Mouse (Mus musculus) forebrain, embryonic 12.5 days (tissue): Measurements from ENCODE around the gene Snupn. TPM values are rescaled to one million over a fixed set of nuclear protein-coding genes. Genes with fewer than 3 reads are reported as not detected.
"Not testable (repeated sequence)": the region's sequence is repeated elsewhere in the genome, so short reads cannot be mapped to it uniquely, and the experiment has no call there.

Experiments used
- ATAC-seq: fragments of 200-750 bp; cut with Nextera tagmentation; 2 replicates; pipeline ENCODE4 v1.8.0; 2017; ENCODE audit warnings: moderate TSS enrichment; ENCODE audit not compliant: low FRiP score
- H3K27ac ChIP-seq: fragments of 300-500 bp; sonication (generic); 2 replicates; pipeline ENCODE4 v1.5.1; 2016; ENCODE audit warnings: mild to moderate bottlenecking
- H3K27me3 ChIP-seq: fragments of 300-500 bp; sonication (generic); 2 replicates; pipeline ENCODE4 v1.6.1; 2016; ENCODE audit warnings: mild to moderate bottlenecking
- H3K36me3 ChIP-seq: fragments of 300-500 bp; sonication (generic); replicated peaks from 2 replicates; pipeline ENCODE4 v1.6.1; 2016; ENCODE audit warnings: mild to moderate bottlenecking
- H3K4me1 ChIP-seq: fragments of 300-500 bp; sonication (generic); 2 replicates; pipeline ENCODE4 v1.6.1; 2016
- H3K4me2 ChIP-seq: fragments of 300-500 bp; sonication (generic); 2 replicates; pipeline ENCODE4 v1.6.1; 2016; ENCODE audit warnings: mild to moderate bottlenecking, moderate library complexity
- H3K4me3 ChIP-seq: fragments of 300-500 bp; sonication (generic); replicated peaks from 2 replicates; pipeline ENCODE4 v1.5.1; 2016; ENCODE audit warnings: mild to moderate bottlenecking
- H3K9ac ChIP-seq: fragments of 300-500 bp; sonication (generic); 2 replicates; pipeline ENCODE4 v1.6.1; 2016; ENCODE audit warnings: mild to moderate bottlenecking
- H3K9me3 ChIP-seq: fragments of 300-500 bp; sonication (generic); 2 replicates; pipeline ENCODE4 v1.6.1; 2016
- WGBS: fragments of 180-500 bp; shearing (Covaris S2); methylation state at CpG from one replicate; pipeline ENCODE4 v1.1.7; 2016; 5-methylcytosine and 5-hydroxymethylcytosine counted together
- polyA plus RNA-seq: library from polyadenylated mRNA; unstranded; fragments of >200 nt; fragmentation: Nextera tagmentation; extraction: Ambion mirVana; gene quantifications from 2 replicates; pipeline ENCODE4 v1.2.1, GENCODE M21; 2016

The Snupn gene
- polyA plus RNA-seq: 25.7 and 27.6 TPM in 2 replicates

DNA sequence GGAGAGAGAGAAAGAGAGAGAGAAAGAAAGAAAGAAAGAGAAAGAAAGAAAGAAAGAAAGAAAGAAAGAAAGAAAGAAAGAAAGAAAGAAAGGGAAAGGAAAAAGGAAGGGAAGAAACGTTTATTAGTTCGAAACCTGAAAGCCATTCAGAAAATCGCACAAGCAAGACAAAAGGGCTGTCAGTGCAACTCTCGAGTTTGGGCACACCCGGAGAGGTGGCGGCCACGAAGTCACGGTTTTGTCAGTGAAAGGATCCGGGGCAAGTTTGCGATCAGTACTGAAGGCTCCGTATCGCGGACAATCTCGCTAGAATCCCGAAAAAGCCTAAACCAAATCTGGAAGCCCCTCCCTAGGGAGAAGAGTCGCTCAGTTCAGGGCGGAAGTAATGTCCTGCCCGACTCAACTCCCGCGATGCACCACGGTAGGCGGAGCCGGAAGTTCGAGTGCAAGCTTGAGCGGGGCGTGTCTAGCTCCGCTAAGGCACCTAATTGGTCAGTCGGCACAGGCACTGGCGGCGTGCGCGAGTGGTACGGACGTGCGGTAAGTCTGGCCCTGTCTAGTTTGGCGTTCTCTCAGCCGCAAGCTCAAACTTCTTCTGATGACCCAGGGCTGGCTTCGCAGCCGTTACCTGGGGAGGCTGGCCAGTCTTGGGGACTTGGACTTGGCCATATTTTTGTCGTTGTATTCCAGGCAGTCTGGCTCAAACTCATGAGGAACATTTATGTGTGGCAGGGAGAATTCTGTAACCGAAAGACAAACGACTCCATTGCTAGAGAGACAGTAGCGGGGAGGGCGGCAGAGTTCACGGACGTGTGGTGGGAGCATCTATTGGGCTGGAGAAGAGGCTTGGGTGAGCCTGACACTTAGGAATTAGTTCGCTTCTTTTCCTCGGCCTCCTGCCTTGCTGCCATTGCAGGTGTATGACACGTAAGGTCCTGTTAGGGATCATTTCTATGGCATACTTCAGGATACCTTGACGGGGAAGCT is at the start of gene Snupn:
Gene Snupn (plus strand): TSS at position 465 of the 987 bp plus-strand sequence.
- no peaks in the 10 kb centered on the region for H3K9me3 ChIP-seq
- H3K27me3 ChIP-seq: no peaks in the 10 kb centered on the region
- peak within 1 kb of the TSS; percentile 75 for H3K9ac ChIP-seq
- WGBS: under 1% methylated on average over 50 of the region's 50 CpGs
- peak within 1 kb of the TSS; percentile 63 for H3K4me3 ChIP-seq
- no peaks in the 10 kb centered on the region for H3K36me3 ChIP-seq
- peaks cover 14% of the 10 kb centered on the region for H3K4me1 ChIP-seq
- peak; percentile 100 for ATAC-seq
- peak within 1 kb of the TSS; percentile 90 for H3K27ac ChIP-seq
- H3K4me2 ChIP-seq: peak within 1 kb of the TSS; percentile 86

DNA sequence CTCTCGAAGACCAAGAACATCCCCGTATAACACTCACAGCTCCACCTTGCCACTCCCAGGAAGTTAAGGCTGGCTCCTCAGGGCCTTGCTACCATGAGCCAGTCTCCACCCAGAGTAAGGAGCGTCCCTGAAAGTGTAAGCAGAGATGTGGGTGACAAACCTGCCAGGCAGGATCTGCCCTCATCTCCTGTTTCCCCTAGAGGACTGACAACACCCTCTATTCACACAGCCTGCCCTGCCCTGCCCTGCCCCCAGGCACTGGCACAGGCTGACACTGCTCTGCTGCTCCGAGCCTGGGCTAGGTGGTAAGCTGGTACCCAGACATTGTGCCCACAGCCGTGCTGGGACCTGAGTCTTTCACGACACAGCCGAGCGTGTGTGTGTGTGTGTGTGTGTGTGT is 49.5 kb upstream of the Snupn start:
- H3K9me3 ChIP-seq: no peaks in the 10 kb centered on the region
- no peaks in the 10 kb centered on the region for H3K36me3 ChIP-seq
- no peak for ATAC-seq
- 74% methylated on average over 8 of the region's 8 CpGs for WGBS
- no peaks in the 10 kb centered on the region for H3K27me3 ChIP-seq
- no peak overlapping the region for H3K4me2 ChIP-seq
- no peak overlapping the region for H3K4me3 ChIP-seq
- H3K9ac ChIP-seq: no peak overlapping the region
- no peaks in the 10 kb centered on the region for H3K4me1 ChIP-seq
- H3K27ac ChIP-seq: no peak overlapping the region

DNA sequence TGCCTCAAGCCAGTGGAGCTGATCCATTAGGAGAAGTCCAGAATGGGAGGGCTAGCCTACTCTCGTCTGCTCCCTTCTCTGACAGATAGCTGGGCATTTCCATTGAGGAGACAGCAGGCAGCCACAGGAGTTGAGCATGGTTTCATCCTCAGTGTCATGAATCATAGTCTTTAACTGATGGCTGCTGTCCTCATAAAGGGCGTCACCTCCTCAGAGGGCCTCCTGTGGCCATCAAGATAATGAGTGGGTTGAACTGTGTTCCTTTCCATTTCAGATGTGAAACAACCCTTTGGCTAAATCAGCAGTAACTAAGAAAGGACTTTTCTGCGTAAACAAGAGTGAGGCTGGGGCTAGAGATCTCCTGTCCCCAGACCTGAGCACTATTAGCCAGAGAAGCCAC is 47.0 kb upstream of the Snupn start:
- no peak for ATAC-seq
- WGBS: 83% methylated on average over 3 of the region's 3 CpGs
- Histone ChIP-seq H3K27me3 (no peaks in the 10 kb centered on the region), H3K4me2 (no peak overlapping the region), H3K36me3 (no peaks in the 10 kb centered on the region), H3K27ac (no peak overlapping the region), H3K9ac (no peak overlapping the region), H3K4me3 (no peak overlapping the region), H3K4me1 (no peaks in the 10 kb centered on the region), H3K9me3 (no peaks in the 10 kb centered on the region)

DNA sequence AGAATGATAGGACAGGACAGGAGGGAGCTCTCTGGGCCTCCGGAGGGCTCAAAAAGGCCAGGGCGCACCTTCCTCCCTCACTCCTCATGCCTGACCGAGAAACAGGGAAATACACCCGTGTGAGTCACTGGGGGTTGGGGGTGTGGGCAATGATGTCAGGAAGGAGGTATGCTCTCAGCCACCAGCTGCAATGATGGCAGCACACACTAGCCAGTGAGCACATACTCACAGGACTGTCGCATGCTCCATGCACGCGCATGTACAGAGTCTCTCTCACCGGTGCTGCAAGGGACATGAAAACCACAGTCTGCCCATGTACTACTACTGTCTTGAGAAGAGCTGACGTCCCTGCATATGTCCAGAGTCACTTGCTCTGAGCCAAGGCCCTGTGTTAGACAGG is 43.1 kb upstream of the Snupn start:
- Histone ChIP-seq H3K4me3 (no peak overlapping the region), H3K27ac (no peak overlapping the region), H3K9ac (no peak overlapping the region), H3K27me3 (no peaks in the 10 kb centered on the region), H3K9me3 (no peaks in the 10 kb centered on the region), H3K4me1 (no peaks in the 10 kb centered on the region), H3K4me2 (no peak overlapping the region), H3K36me3 (no peaks in the 10 kb centered on the region)
- ATAC-seq: no peak
- WGBS: 90% methylated on average over 9 of the region's 9 CpGs

DNA sequence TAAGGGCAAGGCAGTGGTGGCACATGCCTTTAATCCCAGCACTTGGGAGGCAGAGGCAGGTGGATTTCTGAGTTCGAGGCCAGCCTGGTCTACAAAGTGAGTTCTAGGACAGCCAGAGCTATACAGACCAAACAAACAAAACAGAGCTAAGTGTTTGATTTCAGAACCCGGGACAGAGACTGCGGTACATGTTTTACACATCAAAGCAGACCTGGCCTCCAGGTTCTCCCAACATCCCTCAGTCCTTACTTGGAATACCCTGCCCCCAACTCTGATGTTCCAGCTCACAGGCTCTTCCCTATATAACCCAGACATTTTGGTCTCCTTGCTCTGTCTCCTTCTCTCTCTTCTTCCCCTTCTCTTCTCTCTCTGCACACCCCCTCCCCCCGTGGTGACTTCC is 40.7 kb upstream of the Snupn start:
- not testable (repeated sequence) for H3K27me3 ChIP-seq, H3K27ac ChIP-seq, ATAC-seq, H3K9me3 ChIP-seq, H3K4me2 ChIP-seq, H3K4me1 ChIP-seq, H3K36me3 ChIP-seq, H3K9ac ChIP-seq, H3K4me3 ChIP-seq
- 53% methylated on average over 4 of the region's 4 CpGs for WGBS

DNA sequence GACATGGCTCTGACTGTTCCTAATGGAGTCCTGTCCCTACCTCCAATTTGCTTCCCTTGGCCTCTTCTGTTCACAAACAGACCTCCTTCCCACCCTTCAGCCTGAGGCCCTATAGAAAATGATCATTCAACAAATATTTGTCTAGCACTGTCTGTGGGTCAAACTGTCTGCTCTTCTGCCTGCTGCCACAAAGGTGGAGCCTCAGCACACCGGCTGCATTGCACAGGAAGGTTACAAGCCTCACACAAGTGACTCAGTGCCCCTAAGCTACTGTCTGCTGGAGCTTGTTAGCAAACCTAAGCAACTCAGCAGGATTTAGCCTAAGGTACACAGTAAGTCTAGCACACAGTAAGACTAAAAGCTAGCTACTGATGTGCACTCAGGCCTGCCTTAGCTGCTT is 39.7 kb upstream of the Snupn start:
- no peak for ATAC-seq
- no peaks in the 10 kb centered on the region for H3K9me3 ChIP-seq
- H3K27me3 ChIP-seq: no peaks in the 10 kb centered on the region
- no peak overlapping the region for H3K4me2 ChIP-seq
- H3K4me3 ChIP-seq: no peak overlapping the region
- no peak overlapping the region for H3K27ac ChIP-seq
- no peaks in the 10 kb centered on the region; the same call in 1 of the 2 replicates for H3K36me3 ChIP-seq
- WGBS: 58% methylated on average over 1 of the region's 1 CpGs
- H3K4me1 ChIP-seq: no peaks in the 10 kb centered on the region
- no peak overlapping the region for H3K9ac ChIP-seq

DNA sequence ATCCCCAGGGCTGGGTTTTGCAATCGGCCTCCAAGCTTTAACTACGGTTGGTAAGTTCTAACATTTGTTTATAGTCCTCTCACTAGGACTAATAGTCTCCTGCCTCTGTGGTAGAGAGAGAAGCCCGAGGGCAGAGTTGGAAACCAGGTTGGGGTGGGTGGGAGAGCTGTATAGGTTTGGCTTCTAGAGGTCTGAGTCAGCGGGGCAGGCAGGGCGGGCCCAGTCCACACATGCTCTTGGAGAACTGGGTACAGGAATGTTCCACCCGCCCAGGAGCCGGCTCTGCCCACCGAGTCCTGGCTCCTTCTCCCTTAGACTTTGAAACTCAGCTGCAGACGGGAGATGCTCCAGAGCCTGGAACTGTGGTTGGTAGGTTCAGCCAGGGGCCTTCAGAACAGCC is 36.7 kb upstream of the Snupn start:
- no peak overlapping the region for H3K9ac ChIP-seq
- no peak overlapping the region for H3K27ac ChIP-seq
- H3K4me3 ChIP-seq: no peak overlapping the region
- H3K4me1 ChIP-seq: no peaks in the 10 kb centered on the region
- no peaks in the 10 kb centered on the region for H3K9me3 ChIP-seq
- no peaks in the 10 kb centered on the region for H3K27me3 ChIP-seq
- WGBS: 89% methylated on average over 9 of the region's 9 CpGs
- H3K4me2 ChIP-seq: no peak overlapping the region
- no peak for ATAC-seq
- peaks cover 19% of the 10 kb centered on the region for H3K36me3 ChIP-seq

DNA sequence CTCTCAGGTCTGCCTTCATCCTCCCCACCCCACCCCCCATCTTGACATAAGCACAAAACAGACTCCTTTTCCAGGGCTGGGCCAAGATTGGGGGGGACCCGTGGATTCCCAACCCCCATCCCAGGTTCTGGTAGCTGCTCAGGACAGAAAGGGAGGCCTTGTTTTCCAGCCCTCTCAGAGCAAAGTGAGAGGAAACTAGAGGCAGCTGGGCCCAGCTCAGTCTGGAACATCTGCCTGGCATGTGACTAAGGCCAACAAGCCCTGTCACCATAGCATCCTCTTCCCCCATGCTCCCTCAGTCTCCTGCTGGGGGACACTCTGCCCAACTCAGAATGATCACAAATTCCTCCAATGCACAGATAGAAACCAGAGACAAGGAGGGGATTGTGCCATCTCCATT is 35.6 kb upstream of the Snupn start:
- Histone ChIP-seq H3K4me1 (no peaks in the 10 kb centered on the region), H3K27me3 (no peaks in the 10 kb centered on the region), H3K4me3 (no peak overlapping the region), H3K4me2 (no peak overlapping the region), H3K9ac (no peak overlapping the region), H3K27ac (no peak overlapping the region), H3K36me3 (peaks cover 19% of the 10 kb centered on the region), H3K9me3 (no peaks in the 10 kb centered on the region)
- WGBS: 83% methylated on average over 1 of the region's 1 CpGs
- ATAC-seq: no peak

DNA sequence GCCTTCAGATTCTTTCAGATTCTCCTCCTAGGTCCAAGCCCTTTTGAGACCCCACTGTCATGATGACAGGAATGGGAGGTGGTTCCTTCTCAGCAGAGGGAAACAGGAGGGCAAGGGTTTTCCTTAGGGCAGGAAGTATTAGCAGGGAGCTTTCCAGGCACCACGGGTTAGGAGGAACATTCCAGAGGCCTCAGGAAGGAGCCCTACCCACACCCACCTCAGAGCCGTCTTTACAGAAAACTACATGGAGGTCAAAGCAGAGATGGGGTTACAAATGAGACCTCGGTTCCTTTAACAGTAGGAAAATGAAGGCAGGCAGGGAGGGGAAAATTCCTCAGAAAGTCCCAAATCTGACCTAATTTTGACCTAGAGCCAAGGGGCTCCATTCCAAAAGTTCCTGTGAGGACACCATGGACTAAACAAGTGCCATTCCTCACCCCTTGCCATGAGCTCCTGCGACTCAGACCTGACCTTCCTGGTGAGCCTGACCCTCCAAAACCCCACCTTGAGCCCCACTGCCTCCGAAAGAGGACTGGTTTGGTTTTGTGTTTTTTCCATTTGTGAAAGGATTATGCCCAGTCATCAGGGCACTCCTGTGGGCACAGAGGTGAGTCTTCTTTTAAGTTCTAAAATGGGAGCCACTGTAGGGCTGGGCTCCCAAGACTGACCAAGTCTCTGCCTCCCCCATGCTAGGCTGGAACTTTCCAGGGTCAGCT is 34.8 kb upstream of the Snupn start:
- H3K36me3 ChIP-seq: peaks cover 19% of the 10 kb centered on the region

DNA sequence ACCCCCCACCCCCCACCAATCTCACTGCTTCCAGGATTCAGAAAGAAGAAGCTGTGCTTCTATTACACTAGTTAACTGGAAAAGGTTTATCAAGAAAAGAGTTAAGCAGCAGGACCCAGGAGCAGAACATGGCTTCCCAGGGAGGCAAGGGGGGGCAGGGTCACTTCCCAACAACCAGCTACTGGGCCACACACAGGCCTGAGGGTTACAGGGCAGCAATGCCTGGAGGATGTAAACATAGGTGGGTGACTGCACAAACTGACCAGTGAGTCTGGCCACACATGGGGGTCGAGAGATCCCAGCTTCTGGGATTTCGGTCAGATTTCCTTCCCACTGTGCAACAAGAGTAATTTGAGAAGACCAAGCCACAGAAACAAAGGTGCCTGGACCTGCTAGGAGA is 33.5 kb upstream of the Snupn start:
- H3K36me3 ChIP-seq: peaks cover 28% of the 10 kb centered on the region
- no peak overlapping the region for H3K4me3 ChIP-seq
- no peak for ATAC-seq
- no peak overlapping the region for H3K27ac ChIP-seq
- no peaks in the 10 kb centered on the region for H3K27me3 ChIP-seq
- WGBS: 67% methylated on average over 2 of the region's 2 CpGs
- 0 out of 2 replicates have a peak, but pooled peaks cover 6% of the 10 kb centered on the region for H3K9me3 ChIP-seq
- no peak overlapping the region for H3K4me2 ChIP-seq
- no peak overlapping the region for H3K9ac ChIP-seq
- H3K4me1 ChIP-seq: no peaks in the 10 kb centered on the region

More for the DNA sequence above, 34.8 kb upstream of the Snupn start:
- H3K27me3 ChIP-seq: no peaks in the 10 kb centered on the region
- no peak overlapping the region for H3K4me2 ChIP-seq
- no peak overlapping the region for H3K27ac ChIP-seq
- no peaks in the 10 kb centered on the region for H3K4me1 ChIP-seq
- H3K9me3 ChIP-seq: no peaks in the 10 kb centered on the region
- no peak overlapping the region for H3K4me3 ChIP-seq
- 89% methylated on average over 5 of the region's 5 CpGs for WGBS
- no peak overlapping the region for H3K9ac ChIP-seq
- ATAC-seq: no peak

DNA sequence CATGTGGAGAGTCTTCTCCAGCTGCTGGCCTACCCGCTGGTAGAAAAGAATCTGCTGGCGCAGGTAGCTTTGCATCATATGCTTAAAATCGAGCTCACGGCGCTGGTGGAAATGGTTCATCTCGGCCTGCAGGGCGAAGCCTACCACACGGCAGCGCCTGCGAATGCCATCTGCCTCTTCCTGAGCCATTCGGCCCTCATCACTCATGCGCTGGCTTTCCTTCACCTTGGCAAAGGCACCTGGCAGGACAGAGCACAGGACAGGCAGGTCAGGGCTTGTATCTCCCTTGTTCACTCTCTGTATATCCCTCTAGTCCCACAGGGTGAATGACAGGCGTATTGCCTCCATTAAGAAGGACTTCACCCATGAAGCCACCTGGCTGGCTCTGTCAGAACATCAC is 32.2 kb upstream of the Snupn start:
- Histone ChIP-seq H3K4me2 (no peak overlapping the region), H3K4me1 (peaks cover 5% of the 10 kb centered on the region), H3K4me3 (no peak overlapping the region), H3K27me3 (no peaks in the 10 kb centered on the region), H3K9me3 (0 out of 2 replicates have a peak, but pooled peaks cover 6% of the 10 kb centered on the region), H3K27ac (no peak overlapping the region), H3K9ac (no peak overlapping the region), H3K36me3 (peaks cover 32% of the 10 kb centered on the region)
- ATAC-seq: no peak
- 94% methylated on average over 13 of the region's 13 CpGs for WGBS

DNA sequence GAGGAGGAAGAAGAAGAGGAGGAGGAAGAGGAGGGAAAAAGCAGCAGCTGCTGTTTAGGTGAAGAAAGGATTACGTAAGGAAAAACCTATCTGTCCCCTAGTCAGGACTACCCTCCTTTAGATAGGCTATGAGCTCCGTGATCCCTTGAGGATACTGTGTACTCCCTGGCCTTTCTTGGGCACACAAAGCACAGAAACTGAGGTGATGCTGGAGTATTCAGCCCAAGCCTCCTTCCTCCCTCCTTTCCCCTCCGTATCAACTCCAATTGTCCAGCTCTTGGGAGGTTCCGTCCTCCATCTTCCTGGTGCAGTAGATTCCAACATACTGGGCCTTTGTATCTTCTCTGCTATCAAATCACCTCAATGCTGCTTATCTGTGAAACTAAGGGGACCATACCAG is 27.9 kb upstream of the Snupn start:
- H3K27me3 ChIP-seq: no peaks in the 10 kb centered on the region
- H3K27ac ChIP-seq: no peak overlapping the region
- H3K4me2 ChIP-seq: no peak overlapping the region
- H3K4me1 ChIP-seq: peaks cover 46% of the 10 kb centered on the region
- WGBS: 92% methylated on average over 4 of the region's 4 CpGs
- no peak overlapping the region for H3K9ac ChIP-seq
- H3K4me3 ChIP-seq: no peak overlapping the region
- no peak for ATAC-seq
- H3K9me3 ChIP-seq: 0 out of 2 replicates have a peak, but pooled peaks cover 6% of the 10 kb centered on the region
- H3K36me3 ChIP-seq: peaks cover 22% of the 10 kb centered on the region
